Mouse (Mus musculus): ENCODE data around the gene Hmbs. TPM values are rescaled to one million over a fixed set of nuclear protein-coding genes. Genes with fewer than 3 reads are reported as not detected.
"Not testable (repeated sequence)": the region's sequence is repeated elsewhere in the genome, so short reads cannot be mapped to it uniquely, and the experiment has no call there.

Gene Hmbs
- polyA plus RNA-seq, 1 experiment, result 30.3 TPM

GRCm38 (mm10) chr9:44325032-44325767 lies 18.8 kb downstream of the Hmbs start:
- DNase-seq (ENCODE audit: extremely low spot score in 1 of 2, low spot score in 1 of 2), result not testable (repeated sequence)

GRCm38 (mm10) chr9:44324147-44324546 lies 19.9 kb downstream of the Hmbs start:
- DNase-seq (ENCODE audit: extremely low spot score in 1 of 2, low spot score in 1 of 2), result no peak

GRCm38 (mm10) chr9:44323656-44324055 lies 20.4 kb downstream of the Hmbs start:
- not testable (repeated sequence) for DNase-seq (ENCODE audit: extremely low spot score in 1 of 2, low spot score in 1 of 2)

GRCm38 (mm10) chr9:44320799-44321133 lies 23.3 kb downstream of the Hmbs start:
- DNase-seq (ENCODE audit: extremely low spot score in 1 of 2, low spot score in 1 of 2), result peak in 1 of 2 experiments; percentile 66

- peak; percentile 92 to 96 for DNase-seq (ENCODE audit: extremely low spot score in 1 of 2, low spot score in 1 of 2)
Observed at GRCm38 (mm10) chr9:44319887-44320798, 23.9 kb downstream of the Hmbs start, which contains the start of gene C2cd2l. C2cd2l (minus strand) TSS chr9:44320285.

GRCm38 (mm10) chr9:44319105-44319886 lies 24.7 kb downstream of the Hmbs start:
- no peak for DNase-seq (ENCODE audit: extremely low spot score in 1 of 2, low spot score in 1 of 2)

- no peak for DNase-seq (ENCODE audit: extremely low spot score in 1 of 2, low spot score in 1 of 2)
Observed at GRCm38 (mm10) chr9:44318826-44319095, 25.3 kb downstream of the Hmbs start.

GRCm38 (mm10) chr9:44318076-44318825 lies 25.8 kb downstream of the Hmbs start:
- DNase-seq (ENCODE audit: extremely low spot score in 1 of 2, low spot score in 1 of 2), result no peak

- DNase-seq (ENCODE audit: extremely low spot score in 1 of 2, low spot score in 1 of 2), result no peak
Observed at GRCm38 (mm10) chr9:44317452-44317851, 26.6 kb downstream of the Hmbs start.

GRCm38 (mm10) chr9:44314910-44315309 lies 29.1 kb downstream of the Hmbs start:
- DNase-seq (ENCODE audit: extremely low spot score in 1 of 2, low spot score in 1 of 2), result no peak

GRCm38 (mm10) chr9:44314257-44314547 lies 29.8 kb downstream of the Hmbs start:
- DNase-seq (ENCODE audit: extremely low spot score in 1 of 2, low spot score in 1 of 2), result no peak

- DNase-seq (ENCODE audit: extremely low spot score in 1 of 2, low spot score in 1 of 2), result peak; percentile 81 to 86
Observed at GRCm38 (mm10) chr9:44313476-44314256, 30.4 kb downstream of the Hmbs start.

GRCm38 (mm10) chr9:44311136-44312134 lies 32.6 kb downstream of the Hmbs start:
- no peak for DNase-seq (ENCODE audit: extremely low spot score in 1 of 2, low spot score in 1 of 2)

- DNase-seq (ENCODE audit: extremely low spot score in 1 of 2, low spot score in 1 of 2), result no peak
Observed at GRCm38 (mm10) chr9:44310750-44311135, 33.3 kb downstream of the Hmbs start.

- no peak for DNase-seq (ENCODE audit: extremely low spot score in 1 of 2, low spot score in 1 of 2)
Observed at GRCm38 (mm10) chr9:44309756-44310155, 34.3 kb downstream of the Hmbs start.

- DNase-seq (ENCODE audit: extremely low spot score in 1 of 2, low spot score in 1 of 2), result no peak
Observed at GRCm38 (mm10) chr9:44307248-44307647, 36.8 kb downstream of the Hmbs start.

GRCm38 (mm10) chr9:44306532-44306931 lies 37.5 kb downstream of the Hmbs start:
- no peak for DNase-seq (ENCODE audit: extremely low spot score in 1 of 2, low spot score in 1 of 2)

GRCm38 (mm10) chr9:44305466-44306079 lies 38.5 kb downstream of the Hmbs start, which contains the start of gene Hinfp:
Hinfp (minus strand) TSS chr9:44305671.
- DNase-seq (ENCODE audit: extremely low spot score in 1 of 2, low spot score in 1 of 2), result peak; percentile 98 to 99

Data from frontal cortex, adult 2 months (tissue).